Mouse (Mus musculus): ENCODE measurements around the gene Mettl5. TPM values are rescaled to one million over a fixed set of nuclear protein-coding genes. Genes with fewer than 3 reads are reported as not detected.

Mettl5 gene
- total RNA-seq, 2 experiments from 2014 or later: 14.3 to 14.8 TPM

DNA sequence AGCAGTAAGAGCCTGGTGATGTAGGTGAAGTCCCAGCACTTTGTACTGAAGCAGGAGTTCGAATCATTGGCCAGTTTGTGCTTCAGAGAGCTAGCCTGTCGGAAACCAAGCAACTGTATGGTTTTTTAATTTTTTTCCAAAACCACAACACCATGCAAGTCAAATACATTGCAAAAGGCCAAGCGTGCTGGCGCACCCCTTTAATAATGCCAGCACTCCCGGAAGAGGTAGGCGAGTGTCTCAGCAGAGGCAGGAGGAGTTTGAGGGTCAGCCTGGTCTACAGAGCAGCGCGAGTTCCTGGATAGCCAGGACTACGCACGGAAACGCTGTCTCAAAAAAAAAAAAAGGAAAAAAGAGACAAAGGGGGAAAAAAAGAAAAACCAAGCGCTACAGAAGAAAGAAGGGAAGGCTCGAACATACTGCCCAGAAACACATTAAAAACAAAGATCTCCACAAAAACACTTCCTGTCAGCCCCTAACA, 24.4 kb downstream of the Mettl5 start:
- no peak for DNase-seq (ENCODE audit: low spot score in 2 of 2)

- no peak for DNase-seq (ENCODE audit: low spot score in 2 of 2)
Measured at GRCm38 (mm10) chr2:69857882-69858281, 27.5 kb downstream of the Mettl5 start.

GRCm38 (mm10) chr2:69856392-69856791, 29.0 kb downstream of the Mettl5 start:
- DNase-seq (ENCODE audit: low spot score in 2 of 2): no peak

- no peak for DNase-seq (ENCODE audit: low spot score in 2 of 2)
Measured at GRCm38 (mm10) chr2:69851427-69852058, 33.9 kb downstream of the Mettl5 start.

DNA sequence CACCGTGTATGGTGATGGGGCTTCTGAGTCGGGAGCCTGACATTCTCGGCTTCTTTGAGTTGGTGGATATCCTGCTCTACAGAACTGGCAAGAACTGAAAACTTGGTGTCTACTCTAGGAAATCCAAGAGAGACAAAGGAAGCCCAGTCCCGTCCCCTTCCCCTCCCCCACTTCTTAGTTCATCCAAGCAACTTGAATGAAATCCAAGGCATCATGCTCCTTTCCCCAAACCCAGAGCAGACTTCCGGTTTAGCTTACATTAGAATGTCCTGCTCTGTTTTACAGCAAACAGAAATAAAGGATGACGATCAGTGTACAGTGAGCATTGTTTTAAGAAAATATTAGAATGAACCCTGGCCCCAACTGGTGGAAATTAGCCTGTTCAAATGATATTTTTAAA, 36.2 kb downstream of the Mettl5 start:
- no peak for DNase-seq (ENCODE audit: low spot score in 2 of 2)

DNA sequence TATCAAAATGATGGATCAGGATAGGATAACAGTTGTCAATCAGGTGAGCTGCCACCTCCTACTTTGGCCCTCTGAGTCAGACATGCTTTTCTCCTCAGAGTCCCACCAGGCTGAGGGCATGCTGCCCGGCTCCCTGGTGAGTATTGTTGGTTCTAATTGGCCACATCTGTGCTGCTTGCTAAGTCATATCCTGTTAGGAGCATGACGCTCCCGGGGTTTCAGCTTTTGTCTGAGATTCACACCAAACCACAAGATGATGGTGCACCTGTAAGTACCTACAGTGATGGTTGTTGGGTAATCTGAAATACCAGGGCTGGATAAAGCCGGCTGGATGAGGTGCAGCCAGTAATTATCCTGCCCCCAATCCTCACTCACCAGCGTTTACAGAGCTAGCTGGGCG, 45.2 kb downstream of the Mettl5 start:
- DNase-seq (ENCODE audit: low spot score in 2 of 2): no peak

GRCm38 (mm10) chr2:69838707-69839106, 46.7 kb downstream of the Mettl5 start:
- DNase-seq (ENCODE audit: low spot score in 2 of 2): no peak

- no peak for DNase-seq (ENCODE audit: low spot score in 2 of 2)
Measured at GRCm38 (mm10) chr2:69837996-69838395, 47.4 kb downstream of the Mettl5 start.

DNA sequence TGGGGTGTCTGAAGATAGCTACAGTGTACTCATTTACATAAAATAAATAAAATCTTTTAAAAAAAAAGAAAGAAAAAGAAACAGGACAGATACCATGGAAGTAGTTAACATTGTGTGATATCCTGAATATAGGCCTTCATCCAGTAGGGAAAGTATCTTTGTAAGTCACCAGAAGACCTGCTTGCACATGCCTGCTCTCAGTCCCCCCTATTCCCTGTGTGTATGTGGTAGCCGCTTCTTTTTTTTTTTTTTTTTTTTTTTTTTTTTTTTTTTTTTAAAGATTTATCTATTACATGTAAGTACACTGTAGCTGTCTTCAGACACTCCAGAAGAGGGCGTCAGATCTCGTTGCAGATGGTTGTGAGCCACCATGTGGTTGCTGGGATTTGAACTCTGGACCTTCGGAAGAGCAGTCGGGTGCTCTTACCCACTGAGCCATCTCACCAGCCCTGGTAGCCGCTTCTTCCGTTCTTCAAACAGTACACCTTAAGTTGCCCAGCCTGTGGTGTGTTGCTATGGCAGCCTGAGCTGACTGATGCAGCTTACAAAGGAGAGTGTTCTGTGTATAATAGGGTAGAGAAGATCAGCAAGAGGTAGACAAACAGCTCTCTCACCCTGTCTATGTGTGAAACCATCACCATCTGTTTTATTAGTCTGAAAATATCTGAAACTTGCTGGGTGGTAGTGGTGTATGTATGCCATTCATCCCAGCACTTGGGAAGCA, 48.0 kb downstream of the Mettl5 start:
- DNase-seq (ENCODE audit: low spot score in 2 of 2): no peak

GRCm38 (mm10) chr2:69830116-69830515, 55.3 kb downstream of the Mettl5 start:
- DNase-seq (ENCODE audit: low spot score in 2 of 2): no peak

DNA sequence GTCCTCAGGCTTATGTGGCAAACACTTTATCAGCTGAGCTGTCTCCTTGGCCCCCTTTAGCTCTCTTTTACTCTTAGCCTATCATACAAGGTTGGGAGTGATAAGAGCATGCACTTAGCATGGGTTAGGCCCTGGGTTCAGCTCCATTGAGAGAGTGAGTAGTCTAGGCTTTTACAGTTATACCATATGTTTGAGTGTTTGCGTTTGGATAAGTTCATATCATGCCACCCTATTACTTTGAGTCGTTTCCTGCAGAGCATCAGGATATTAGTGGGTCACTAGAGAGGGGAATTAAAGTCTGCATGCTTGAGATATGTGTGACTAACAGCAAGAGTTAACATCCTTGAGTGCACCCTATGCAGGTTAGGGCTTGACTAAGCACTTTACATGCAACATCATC, 55.7 kb downstream of the Mettl5 start:
- no peak for DNase-seq (ENCODE audit: low spot score in 2 of 2)

GRCm38 (mm10) chr2:69828031-69828430, 57.4 kb downstream of the Mettl5 start:
- no peak for DNase-seq (ENCODE audit: low spot score in 2 of 2)

- DNase-seq (ENCODE audit: low spot score in 2 of 2): no peak
Measured at GRCm38 (mm10) chr2:69826380-69826779, 59.0 kb downstream of the Mettl5 start.

GRCm38 (mm10) chr2:69825898-69826297, 59.5 kb downstream of the Mettl5 start:
- DNase-seq (ENCODE audit: low spot score in 2 of 2): no peak

GRCm38 (mm10) chr2:69823129-69823677, 62.2 kb downstream of the Mettl5 start:
- peak; percentile 26 to 65 for DNase-seq (ENCODE audit: low spot score in 2 of 2)

GRCm38 (mm10) chr2:69822361-69823128, 62.9 kb downstream of the Mettl5 start:
- peak; percentile 27 to 52 for DNase-seq (ENCODE audit: low spot score in 2 of 2)

DNA sequence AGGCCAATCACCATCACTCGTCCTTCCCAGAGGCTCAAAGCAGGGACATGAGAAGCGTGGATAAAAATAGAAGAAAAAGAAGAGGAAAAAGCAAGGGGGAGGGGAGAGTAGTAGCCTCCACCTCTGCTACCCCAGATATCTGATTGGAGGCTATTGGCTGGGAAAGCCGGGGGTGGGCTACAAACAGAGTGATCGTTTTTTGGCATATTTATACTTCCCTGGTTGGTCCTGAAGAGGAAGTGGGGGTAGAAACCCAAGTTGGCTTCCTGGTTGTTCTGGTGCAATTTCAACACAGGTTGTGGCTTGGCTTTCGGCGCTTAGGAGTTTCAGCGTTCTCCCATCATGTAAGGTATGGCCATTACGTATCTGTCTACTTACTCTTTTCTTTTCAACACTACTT, 63.7 kb downstream of the Mettl5 start, which contains the start of gene Klhl23:
Klhl23 (plus strand) TSS at position 234 of the 400 bp plus-strand sequence.
- DNase-seq (ENCODE audit: low spot score in 2 of 2): no peak

Measured in gastrocnemius, postnatal 4 days (tissue).